Mouse (Mus musculus): ENCODE results near the gene Phldb3.
"Not testable (repeated sequence)": the region's sequence is repeated elsewhere in the genome, so short reads cannot be mapped to it uniquely, and the experiment has no call there.

The Phldb3 gene

GRCm38 (mm10) chr7:24594309-24594803, 16.2 kb upstream of the Phldb3 start:
- DNase-seq (ENCODE audit: low read depth) = no peak

- DNase-seq (ENCODE audit: low read depth) = no peak
These were observed 15.1 kb upstream of the Phldb3 start for GRCm38 (mm10) chr7:24595464-24595863.

- DNase-seq (ENCODE audit: low read depth) = no peak
These were observed 12.4 kb upstream of the Phldb3 start for GRCm38 (mm10) chr7:24598121-24598520.

DNA sequence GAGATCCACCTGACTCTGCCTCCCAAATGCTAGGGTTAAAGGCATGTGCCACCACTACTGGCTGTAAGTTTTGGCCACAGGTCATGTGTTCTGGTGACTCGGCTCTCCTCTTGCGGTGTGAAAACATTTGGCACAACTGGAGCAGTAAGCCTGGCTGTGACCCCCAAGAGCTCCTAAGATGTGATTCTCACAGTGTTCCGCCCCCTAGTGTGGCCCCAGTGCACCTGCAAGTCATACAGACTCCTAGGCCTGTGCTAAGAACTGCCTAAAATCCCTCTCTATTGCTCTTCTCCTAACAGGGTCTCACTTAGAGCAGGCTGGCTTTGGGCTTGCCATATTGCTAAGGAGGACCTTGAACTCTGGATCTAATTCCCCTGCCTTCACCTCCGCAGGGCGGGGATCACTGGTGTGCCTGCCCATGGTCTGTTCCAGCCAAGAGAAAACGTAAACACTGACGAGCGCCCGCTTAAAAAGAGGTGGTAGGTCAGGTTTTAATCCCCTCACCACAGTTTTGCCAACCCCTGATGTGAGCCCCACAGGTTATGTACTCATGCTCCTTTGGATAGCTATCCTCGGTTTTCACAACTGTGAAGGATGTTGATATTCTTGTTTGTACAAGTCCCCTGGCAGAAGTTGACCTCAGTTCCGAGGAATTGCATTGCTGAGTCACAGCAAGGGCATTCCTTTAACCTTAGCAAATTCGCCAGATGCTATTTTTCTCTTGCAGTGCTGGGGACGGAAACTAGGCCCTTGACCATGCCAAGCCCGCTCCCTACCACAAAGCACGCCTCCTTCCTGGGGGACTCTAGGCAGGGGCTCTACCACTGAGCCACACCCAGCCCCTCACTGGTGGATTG, 11.1 kb upstream of the Phldb3 start:
- DNase-seq (ENCODE audit: low read depth) = peak; percentile 23

DNA sequence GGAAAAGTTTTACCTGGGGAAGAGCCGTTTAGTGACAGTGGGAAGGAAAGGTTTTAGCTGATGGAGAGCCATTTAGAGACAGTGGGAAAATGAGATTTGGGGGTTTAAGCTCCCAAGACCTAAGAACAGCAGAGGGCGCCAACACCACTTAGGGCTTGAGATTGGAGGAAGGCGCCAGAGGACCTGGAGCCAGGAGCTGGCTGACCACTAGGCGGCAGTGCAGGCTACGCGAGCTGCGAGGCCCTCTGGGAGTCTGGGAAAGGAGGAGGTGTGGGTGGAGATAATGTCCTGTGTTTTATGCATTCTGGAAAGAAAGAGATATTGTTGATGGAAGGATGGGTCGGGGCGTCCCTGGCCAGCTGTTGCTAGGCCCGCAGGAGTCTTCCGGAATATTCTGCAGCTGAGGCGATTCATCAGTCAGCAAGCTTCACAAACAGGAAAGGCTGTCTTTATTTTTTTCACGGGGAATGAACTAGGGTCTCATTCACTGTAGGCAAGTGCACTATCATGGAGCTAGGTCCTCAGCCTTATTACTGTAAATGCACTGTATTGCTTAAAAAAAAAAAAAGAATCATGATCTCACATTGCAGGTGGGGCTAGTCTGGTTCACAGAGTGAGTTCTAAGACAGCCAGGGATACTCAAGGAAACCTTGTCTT, 9.5 kb upstream of the Phldb3 start:
- peak; percentile 73 for DNase-seq (ENCODE audit: low read depth)

GRCm38 (mm10) chr7:24605561-24605960, 5.0 kb upstream of the Phldb3 start:
- DNase-seq (ENCODE audit: low read depth) = peak; percentile 71

DNA sequence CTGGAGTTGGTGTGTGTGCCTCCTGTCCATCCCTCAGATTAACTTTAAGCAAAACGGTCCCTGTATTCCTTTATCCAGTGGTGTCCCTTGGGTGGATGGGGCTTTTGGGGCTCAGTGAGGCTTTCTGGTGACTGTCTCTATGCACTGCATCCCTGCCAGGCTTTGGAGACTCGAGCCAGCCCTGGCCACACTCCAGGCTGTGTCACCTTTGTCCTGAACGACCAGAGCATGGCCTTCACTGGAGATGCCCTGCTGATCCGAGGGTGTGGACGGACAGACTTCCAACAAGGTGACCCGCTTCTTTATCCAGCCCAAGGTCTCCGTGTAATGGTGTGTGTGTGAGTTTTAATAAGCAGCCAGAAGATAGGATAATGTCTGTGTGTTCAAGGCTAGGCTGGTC, 4.5 kb upstream of the Phldb3 start:
- DNase-seq (ENCODE audit: low read depth) = no peak

GRCm38 (mm10) chr7:24608017-24608416, 2.5 kb upstream of the Phldb3 start:
- DNase-seq (ENCODE audit: low read depth) = peak; percentile 17

DNA sequence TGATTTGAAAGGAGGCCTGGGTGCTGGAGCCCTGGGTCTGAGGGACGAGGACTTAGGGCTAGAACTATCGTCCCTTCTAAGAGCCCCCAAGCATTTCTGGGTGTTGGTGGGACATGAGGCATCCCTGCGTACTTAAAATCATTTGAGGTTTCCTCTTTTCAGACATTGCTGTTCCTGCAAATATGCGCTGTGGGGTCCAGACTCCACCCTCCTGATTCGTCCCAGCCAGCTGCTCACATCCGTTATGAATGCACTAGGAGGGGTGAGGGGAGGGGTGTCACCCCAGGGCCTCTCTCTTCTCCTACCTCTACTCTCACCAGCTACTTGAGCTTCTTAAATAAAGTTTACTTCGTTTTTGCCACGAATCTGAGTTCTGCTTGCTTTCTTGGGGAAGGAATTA, 2.0 kb upstream of the Phldb3 start:
- DNase-seq (ENCODE audit: low read depth) = no peak

GRCm38 (mm10) chr7:24610879-24611494, 424 bp downstream of the Phldb3 start:
- peak; percentile 26 for DNase-seq (ENCODE audit: low read depth)

DNA sequence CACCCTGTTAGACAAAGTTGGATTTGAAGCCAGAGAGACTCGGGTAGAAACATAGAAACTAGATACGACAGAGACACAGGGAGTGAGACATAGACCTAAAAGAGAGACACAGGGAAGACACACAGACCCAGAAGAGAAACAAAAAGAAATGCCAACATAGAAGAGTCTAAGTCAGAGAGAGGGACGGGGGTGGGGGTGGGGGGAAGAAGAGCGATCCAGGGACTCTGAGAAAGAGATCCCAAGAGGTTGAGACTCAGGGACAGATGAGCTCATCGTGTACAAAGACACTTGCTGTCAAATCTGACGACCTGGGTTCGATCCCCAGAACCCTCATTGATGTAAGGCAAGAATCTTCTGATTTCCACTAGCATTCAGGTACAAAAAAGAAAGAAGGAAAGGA, 1.1 kb downstream of the Phldb3 start:
- DNase-seq (ENCODE audit: low read depth) = no peak

DNA sequence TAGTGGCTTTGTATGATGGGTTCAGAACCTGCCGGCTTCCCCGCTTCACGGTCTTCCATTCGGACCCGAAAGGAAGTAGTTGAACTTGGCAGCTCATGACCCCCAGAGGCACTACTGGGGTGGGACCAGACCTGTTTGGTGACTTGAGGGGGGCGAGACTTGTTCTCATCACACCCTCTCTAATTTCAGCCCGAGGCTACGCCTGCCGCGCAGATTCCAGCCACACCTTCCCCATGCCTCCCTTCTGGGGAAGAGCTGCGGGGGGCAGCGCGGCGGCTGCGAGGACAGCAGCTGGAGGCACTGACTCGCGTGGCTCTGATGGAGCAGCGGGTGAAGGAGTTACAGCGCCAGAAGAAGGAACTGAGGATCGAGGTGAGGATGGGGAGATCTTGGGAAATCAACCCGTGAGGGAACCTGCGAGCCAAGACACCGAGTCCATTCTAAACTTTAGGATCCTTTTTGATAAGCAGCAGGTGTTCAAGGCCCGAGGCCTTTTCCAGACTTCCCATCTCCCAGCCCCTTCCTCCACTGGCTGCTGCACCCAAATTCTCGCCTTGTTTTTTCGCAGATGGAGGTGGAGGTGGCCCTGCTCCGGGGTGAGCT, 1.8 kb downstream of the Phldb3 start:
- DNase-seq (ENCODE audit: low read depth) = no peak

DNA sequence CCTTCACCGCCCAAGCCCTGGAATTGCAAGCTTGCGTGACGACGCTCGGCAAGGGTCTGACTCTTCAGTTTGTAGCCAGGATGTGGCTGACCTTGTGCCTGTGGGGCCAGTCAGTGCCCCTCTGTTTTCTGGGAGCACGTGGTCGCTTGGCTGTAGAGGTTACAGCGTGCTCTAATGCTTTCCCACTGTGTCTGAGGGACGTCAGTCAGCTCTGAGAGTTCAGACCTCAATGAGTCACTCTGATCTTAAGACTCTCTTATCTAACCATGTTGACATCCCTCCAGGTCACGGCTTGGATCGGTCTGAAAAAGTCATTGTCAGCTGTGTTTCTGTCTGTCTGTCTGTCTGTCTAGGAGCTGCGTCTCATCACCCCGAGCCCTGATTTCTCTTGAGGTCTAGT, 4.3 kb downstream of the Phldb3 start:
- DNase-seq (ENCODE audit: low read depth) = no peak

- no peak for DNase-seq (ENCODE audit: low read depth)
These were observed 7.2 kb downstream of the Phldb3 start for GRCm38 (mm10) chr7:24617763-24618162.

DNA sequence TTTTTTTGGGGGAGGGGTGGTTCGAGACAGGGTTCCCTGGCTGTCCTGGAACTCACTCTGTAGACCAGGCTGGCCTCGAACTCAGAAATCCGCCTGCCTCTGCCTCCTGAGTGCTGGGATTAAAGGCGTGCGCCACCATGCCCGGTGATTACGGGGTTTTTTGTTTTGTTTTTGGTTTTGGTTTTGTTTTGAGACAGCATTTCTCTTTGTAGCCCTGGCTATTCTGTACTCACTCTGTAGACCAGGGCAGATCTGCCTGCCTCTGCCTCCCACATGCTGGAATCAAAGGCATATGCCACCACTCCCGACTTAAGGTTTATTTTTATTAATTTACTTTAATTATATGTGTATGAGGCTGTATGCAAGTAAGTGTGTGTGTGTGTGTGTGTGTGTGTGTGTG, 7.8 kb downstream of the Phldb3 start:
- not testable (repeated sequence) for DNase-seq (ENCODE audit: low read depth)

DNA sequence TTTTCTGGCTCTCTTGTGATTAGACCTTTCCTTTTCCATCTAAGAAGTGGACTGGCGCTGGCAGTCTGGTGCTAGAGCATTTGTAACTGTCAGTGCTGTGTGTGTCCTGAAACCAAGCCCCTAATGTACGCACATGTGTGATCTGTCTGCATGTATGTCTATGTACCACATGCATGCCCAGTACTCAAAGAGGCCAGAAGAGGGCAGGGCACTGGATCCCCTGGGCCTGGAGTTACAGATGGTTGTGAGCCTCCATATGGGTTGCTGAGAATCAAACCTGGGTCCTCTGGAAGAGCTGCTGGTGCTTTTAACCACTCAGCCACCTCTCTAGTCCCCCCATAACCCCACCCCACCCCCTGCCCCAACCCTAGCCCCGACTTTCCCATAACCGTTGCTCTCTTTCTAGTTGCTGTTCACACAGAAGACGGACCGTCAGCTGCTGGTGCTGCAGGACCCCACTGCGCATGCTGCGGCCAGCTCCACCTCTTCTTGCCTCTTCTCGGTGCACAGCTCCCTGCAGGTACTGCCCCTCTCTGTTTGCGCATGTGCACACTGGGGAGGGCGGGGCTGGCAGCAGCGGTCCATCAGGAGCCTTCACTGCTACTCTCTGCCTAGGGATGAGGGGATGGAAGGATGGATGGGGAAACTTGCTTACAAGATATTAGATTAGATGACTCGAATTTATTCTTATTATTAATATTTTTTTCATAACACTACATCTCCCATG, 9.3 kb downstream of the Phldb3 start:
- DNase-seq (ENCODE audit: low read depth) = no peak

DNA sequence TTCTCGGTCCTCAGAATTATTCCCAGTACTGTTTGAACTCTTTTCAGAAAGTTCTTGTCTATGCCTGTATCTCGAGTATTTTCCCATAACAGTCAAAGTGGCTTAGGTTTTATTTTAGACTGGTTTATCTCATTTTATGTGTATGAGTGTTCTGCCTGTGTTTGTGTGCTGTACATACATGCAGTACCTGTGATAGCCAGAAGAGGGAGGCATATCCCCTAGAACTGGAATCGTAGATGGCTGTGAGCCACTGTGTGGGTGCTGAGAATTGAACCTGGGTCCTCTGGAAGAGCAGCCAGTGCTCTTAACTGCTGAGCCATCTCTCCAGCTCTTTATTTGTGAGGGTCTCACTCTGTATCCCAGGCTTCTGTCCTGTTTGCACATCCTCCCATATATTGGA, 10.6 kb downstream of the Phldb3 start:
- DNase-seq (ENCODE audit: low read depth) = no peak

DNA sequence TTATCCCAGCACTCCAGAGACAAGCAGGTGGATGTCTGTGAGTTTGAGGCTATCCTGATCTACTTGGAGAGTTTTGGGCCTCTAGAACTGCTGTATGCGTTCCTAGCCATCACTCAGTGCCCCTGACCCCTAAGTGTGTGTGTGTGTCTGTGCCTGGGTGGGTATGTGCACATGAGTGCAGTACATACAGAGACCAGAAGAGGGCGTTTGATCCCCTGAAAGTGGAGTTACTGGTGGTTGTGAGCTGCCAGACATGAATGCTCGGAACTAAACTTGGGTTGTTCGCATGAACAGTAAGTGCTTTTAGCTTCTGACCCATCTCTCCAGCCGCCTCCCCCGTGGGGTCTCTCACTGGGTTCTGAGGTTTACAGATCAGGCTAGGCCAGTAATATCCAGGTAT, 12.4 kb downstream of the Phldb3 start:
- no peak for DNase-seq (ENCODE audit: low read depth)

DNA sequence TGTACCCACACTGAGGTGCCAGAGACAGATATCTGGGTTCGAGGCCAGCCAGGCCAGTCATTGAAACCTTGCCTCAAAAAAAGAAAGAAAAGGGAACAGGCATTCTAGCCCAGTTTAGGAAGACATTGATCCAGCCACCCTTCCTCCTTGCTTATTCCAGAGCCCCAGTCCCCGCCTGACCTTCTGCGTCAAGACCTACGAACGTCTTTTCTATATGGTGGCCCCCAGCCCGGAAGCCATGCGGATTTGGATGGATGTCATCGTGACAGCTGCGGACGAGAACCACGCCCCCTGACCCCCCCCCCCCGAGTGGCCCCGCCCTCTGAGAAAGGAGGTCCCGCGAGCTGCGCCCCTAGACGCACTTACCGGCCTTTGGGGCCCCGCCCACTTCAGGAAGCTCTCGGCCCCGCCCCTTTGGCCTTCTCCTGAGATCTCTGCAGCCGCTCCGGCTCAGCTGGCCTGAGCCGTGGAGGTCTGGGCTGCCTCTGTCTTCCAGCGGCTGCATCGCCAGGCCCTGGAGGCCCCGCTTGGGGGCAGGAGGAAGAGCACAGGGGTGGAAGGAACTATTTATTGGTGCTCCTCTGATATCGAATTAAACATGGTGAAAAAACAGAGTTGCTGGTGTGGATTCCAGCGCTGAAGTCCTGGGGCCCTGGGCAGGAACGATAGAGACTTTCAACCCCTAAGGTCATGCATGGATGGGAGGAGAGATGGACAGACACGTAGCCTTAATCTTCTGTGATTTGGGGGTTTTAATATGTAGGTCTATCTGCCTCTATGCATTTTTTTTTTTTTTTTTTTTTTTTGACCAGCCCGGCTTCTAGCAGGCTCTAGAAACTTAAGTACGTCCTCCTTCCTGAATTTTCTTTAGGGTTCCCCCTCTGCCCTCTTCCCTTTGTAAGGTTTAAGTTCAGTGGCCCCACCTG, 18.4 kb downstream of the Phldb3 start:
- no peak for DNase-seq (ENCODE audit: low read depth)

DNA sequence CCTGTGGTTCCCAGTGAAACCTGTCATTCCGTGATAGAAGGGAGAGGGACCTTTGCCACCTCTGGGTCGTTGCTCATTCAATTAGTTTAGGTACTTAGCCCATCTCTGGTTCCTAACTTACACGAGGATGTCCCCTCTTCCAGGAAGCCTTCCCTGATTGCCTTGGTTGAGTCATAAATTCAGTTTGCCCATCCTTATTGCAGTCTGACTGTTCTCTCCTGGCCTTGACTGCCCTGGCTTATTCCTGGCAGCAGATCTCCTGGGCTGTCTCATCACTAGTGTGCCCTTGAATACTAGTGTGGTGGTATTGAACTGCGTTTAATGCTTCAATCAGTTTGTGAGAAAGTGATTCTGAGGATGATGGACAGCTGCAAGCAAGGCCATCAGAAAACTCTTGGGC, 19.1 kb downstream of the Phldb3 start:
- no peak for DNase-seq (ENCODE audit: low read depth)
